Comparison of ENCODE assay signal across 8 mouse cellular contexts in the genomic region with DNA sequence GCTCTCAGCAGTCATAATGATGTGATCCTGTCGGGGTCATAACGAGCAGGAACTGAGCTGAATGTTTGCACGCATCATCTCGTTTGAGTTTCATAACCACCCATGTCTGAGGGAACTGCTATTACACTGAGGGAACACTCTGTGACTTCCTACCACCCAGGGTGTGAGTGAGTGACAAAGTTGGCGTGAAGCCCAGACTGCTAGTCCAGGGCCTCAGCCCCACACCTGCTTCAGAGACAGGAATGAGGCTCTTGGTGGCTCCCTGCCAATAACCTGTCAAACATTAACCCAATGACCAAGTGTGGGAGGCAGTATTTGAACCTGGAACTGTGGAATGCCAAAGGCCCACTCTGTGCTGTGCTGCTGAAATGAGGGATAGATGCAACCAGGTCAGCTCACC.
DNase-seq lines count a peak whose midpoint lies in the region; ATAC-seq and TF ChIP-seq lines count a peak whose summit lies in the region.

No protein-coding gene starts in this region.

- no peaks in the 10 kb centered on the region for H3K36me3 ChIP-seq in forebrain, embryonic 12.5 days (replicated peaks)
- H3K36me3 ChIP-seq in forebrain, postnatal 0 days (ENCODE audit: insufficient read depth) = no peaks in the 10 kb centered on the region
- H3K36me3 ChIP-seq in CH12.LX (replicated peaks in 1 of 2; ENCODE audit: control insufficient read depth in 1 of 2, insufficient read depth in 1 of 2, low read length in 1 of 2) = no peaks in the 10 kb centered on the region
- no peaks in the 10 kb centered on the region for H3K36me3 ChIP-seq in kidney, adult 2 months (ENCODE audit: control insufficient read depth, insufficient read depth, low read length)
- no peaks in the 10 kb centered on the region for H3K36me3 ChIP-seq in midbrain, embryonic 10.5 days

- H3K27ac ChIP-seq in forebrain, embryonic 12.5 days = no peak overlapping the region
- no peak overlapping the region for H3K27ac ChIP-seq in forebrain, postnatal 0 days (ENCODE audit: low read depth, low read length)
- no peak overlapping the region for H3K27ac ChIP-seq in CH12.LX (ENCODE audit: insufficient read depth, low read depth)
- peak overlapping the region; percentile 19; the same call in 1 of the 2 replicates for H3K27ac ChIP-seq in kidney, adult 2 months (ENCODE audit: insufficient read depth, low read depth, low read length)
- no peak overlapping the region for H3K27ac ChIP-seq in midbrain, embryonic 10.5 days (replicated peaks)

- H3K9me3 ChIP-seq in forebrain, embryonic 12.5 days = no peaks in the 10 kb centered on the region
- no peaks in the 10 kb centered on the region for H3K9me3 ChIP-seq in forebrain, postnatal 0 days (ENCODE audit: low read length)
- no peaks in the 10 kb centered on the region for H3K9me3 ChIP-seq in CH12.LX (replicated peaks; ENCODE audit: low read length)
- no peaks in the 10 kb centered on the region for H3K9me3 ChIP-seq in midbrain, embryonic 10.5 days (replicated peaks)

- no peak for TF ChIP-seq POLR2A in CH12.LX (IDR thresholded peaks at IDR 0.05; ENCODE audit: low read depth, low read length)
- TF ChIP-seq POLR2A in kidney, adult 2 months (IDR thresholded peaks at IDR 0.05; ENCODE audit: low read depth, low read length) = no peak
- TF ChIP-seq POLR2A in lung, adult 2 months (IDR thresholded peaks at IDR 0.05; ENCODE audit: borderline replicate concordance, extremely low read depth, low read depth, low read length) = no peak

- TF ChIP-seq RAD21 in CH12.LX (IDR thresholded peaks at IDR 0.05; ENCODE audit: low read depth, low read length) = no peak

- WGBS in forebrain, embryonic 12.5 days = 62% methylated on average over 5 of the region's 5 CpGs
- 31% methylated on average over 5 of the region's 5 CpGs for WGBS in forebrain, postnatal 0 days
- WGBS in kidney, adult 2 months = 13% methylated on average over 5 of the region's 5 CpGs
- 20% methylated on average over 5 of the region's 5 CpGs for WGBS in lung, adult 2 months
- 87% methylated on average over 5 of the region's 5 CpGs for WGBS in midbrain, embryonic 10.5 days

- TF ChIP-seq EP300 in CH12.LX (IDR thresholded peaks at IDR 0.05; ENCODE audit: low read length) = no peak

- no peak for DNase-seq in forebrain, postnatal 0 days
- peak; percentile 13 for DNase-seq in CH12.LX (ENCODE audit: extremely low read depth)
- peak; percentile 66 to 82 for DNase-seq in heart, adult 18-20 months
- DNase-seq in kidney, adult 2 months = peak; percentile 98
- peak; percentile 52 for DNase-seq in lung, adult 2 months
- DNase-seq in testis, postnatal 10 days (ENCODE audit: low spot score) = peak; percentile 66
- DNase-seq in midbrain, embryonic 10.5 days (ENCODE audit: low spot score) = no peak

- dilution Hi-C loops in CH12.LX (cut with MboI; ENCODE audit: extremely low pct_ligation_motif_present, extremely low pct_unique_long_range_greater_than_20kb, low sequenced_read_pairs) = no loop called here

- TF ChIP-seq CTCF in forebrain, postnatal 0 days (IDR thresholded peaks at IDR 0.05; ENCODE audit: low read depth) = no peak
- TF ChIP-seq CTCF in CH12.LX (conservative IDR thresholded peaks at IDR 0.05 in 1 of 2, IDR thresholded peaks at IDR 0.05 in 1 of 2; ENCODE audit: low read depth in 2 of 2, low read length in 2 of 2) = no peak
- TF ChIP-seq CTCF in kidney, adult 2 months (conservative IDR thresholded peaks at IDR 0.05; ENCODE audit: insufficient read depth, insufficient read length, low read depth, low read length) = no peak
- TF ChIP-seq CTCF in lung, adult 2 months (IDR thresholded peaks at IDR 0.05; ENCODE audit: insufficient read depth, low read length) = no peak

- H3K27me3 ChIP-seq in forebrain, embryonic 12.5 days = no peaks in the 10 kb centered on the region
- H3K27me3 ChIP-seq in forebrain, postnatal 0 days (ENCODE audit: insufficient read depth, low read length) = no peaks in the 10 kb centered on the region
- H3K27me3 ChIP-seq in CH12.LX (replicated peaks) = peaks cover 2% of the 10 kb centered on the region
- no peaks in the 10 kb centered on the region for H3K27me3 ChIP-seq in kidney, adult 2 months (replicated peaks; ENCODE audit: control insufficient read depth, insufficient read depth, low read length)
- no peaks in the 10 kb centered on the region for H3K27me3 ChIP-seq in midbrain, embryonic 10.5 days (ENCODE audit: low read depth, poor library complexity, severe bottlenecking)

- no peak overlapping the region for H3K4me3 ChIP-seq in forebrain, embryonic 12.5 days (replicated peaks)
- H3K4me3 ChIP-seq in forebrain, postnatal 0 days (ENCODE audit: low read depth, low read length) = no peak overlapping the region
- no peak overlapping the region for H3K4me3 ChIP-seq in CH12.LX (replicated peaks in 1 of 3; ENCODE audit: low read depth in 2 of 3, low read length in 2 of 3, poor library complexity in 1 of 3)
- H3K4me3 ChIP-seq in kidney, adult 2 months (ENCODE audit: insufficient read depth, low read depth, low read length) = no peak overlapping the region
- H3K4me3 ChIP-seq in lung, adult 2 months (replicated peaks; ENCODE audit: extremely low read depth, low read depth, low read length) = no peak overlapping the region
- H3K4me3 ChIP-seq in midbrain, embryonic 10.5 days = no peak overlapping the region

- peak; percentile 51; the same call in 1 of the 2 replicates for ATAC-seq in forebrain, embryonic 12.5 days (ENCODE audit: low FRiP score)
- no peak for ATAC-seq in forebrain, postnatal 0 days

- in situ Hi-C loops in CH12.LX (cut with MboI; ENCODE audit: low pct_ligation_motif_present, low pct_unique_long_range_greater_than_20kb, low sequenced_read_pairs) = no loop called here

- H3K4me1 ChIP-seq in forebrain, embryonic 12.5 days = no peaks in the 10 kb centered on the region
- no peaks in the 10 kb centered on the region for H3K4me1 ChIP-seq in forebrain, postnatal 0 days (ENCODE audit: insufficient read depth)
- peaks cover 0 to 5% of the 10 kb centered on the region in 2 experiments; a peak in 1 of 4 replicates for H3K4me1 ChIP-seq in CH12.LX (ENCODE audit: control insufficient read depth in 1 of 2, insufficient read depth in 2 of 2)
- H3K4me1 ChIP-seq in kidney, adult 2 months (ENCODE audit: control insufficient read depth, insufficient read depth, low read length) = peaks cover 9% of the 10 kb centered on the region; the same call in 1 of the 2 replicates
- H3K4me1 ChIP-seq in lung, adult 2 months (ENCODE audit: control insufficient read depth, insufficient read depth, low read length) = peaks cover 4% of the 10 kb centered on the region; the same call in 1 of the 2 replicates
- no peaks in the 10 kb centered on the region for H3K4me1 ChIP-seq in midbrain, embryonic 10.5 days

- H3K79me2 ChIP-seq in CH12.LX (replicated peaks; ENCODE audit: control insufficient read depth, extremely low read depth, insufficient read depth, poor library complexity, severe bottlenecking) = no peaks in the 10 kb centered on the region

- H3K4me2 ChIP-seq in forebrain, embryonic 12.5 days = no peak overlapping the region
- H3K4me2 ChIP-seq in forebrain, postnatal 0 days (ENCODE audit: low read depth) = no peak overlapping the region
- H3K4me2 ChIP-seq in CH12.LX (ENCODE audit: insufficient read depth, low read depth, poor library complexity, severe bottlenecking) = no peak overlapping the region

- H3K9ac ChIP-seq in forebrain, embryonic 12.5 days = no peak overlapping the region
- H3K9ac ChIP-seq in forebrain, postnatal 0 days = no peak overlapping the region
- H3K9ac ChIP-seq in CH12.LX (ENCODE audit: insufficient read depth, low read depth) = no peak overlapping the region

TF ChIP-seq in CH12.LX, 34 proteins besides CTCF, POLR2A, EP300 and RAD21:
- no peak for TF ChIP-seq E2F4 (IDR thresholded peaks at IDR 0.05; ENCODE audit: insufficient replicate concordance, low read depth, low read length)
- TF ChIP-seq BHLHE40 (IDR thresholded peaks at IDR 0.05; ENCODE audit: low read depth, low read length) = 0 out of 2 replicates have a peak, but pooled peaks have one; percentile 11
- no peak for TF ChIP-seq CHD1 (IDR thresholded peaks at IDR 0.05; ENCODE audit: low read depth, low read length)
- TF ChIP-seq ETS1 (conservative IDR thresholded peaks at IDR 0.05; ENCODE audit: low read depth, low read length) = no peak
- TF ChIP-seq CHD2 (IDR thresholded peaks at IDR 0.05; ENCODE audit: low read length) = no peak

Comparison
In these comparisons a context has a peak if more than half of its experiments do, and no peak if none do; other contexts are left out.
1. DNase-seq: peak in CH12.LX (single experiment), heart, adult 18-20 months (2 of 2), kidney, adult 2 months (single experiment), lung, adult 2 months (single experiment) and testis, postnatal 10 days (single experiment); none in forebrain, postnatal 0 days (single experiment) and midbrain, embryonic 10.5 days (single experiment).